Comparison of ENCODE assay signal across 18 mouse cellular contexts in the genomic region with DNA sequence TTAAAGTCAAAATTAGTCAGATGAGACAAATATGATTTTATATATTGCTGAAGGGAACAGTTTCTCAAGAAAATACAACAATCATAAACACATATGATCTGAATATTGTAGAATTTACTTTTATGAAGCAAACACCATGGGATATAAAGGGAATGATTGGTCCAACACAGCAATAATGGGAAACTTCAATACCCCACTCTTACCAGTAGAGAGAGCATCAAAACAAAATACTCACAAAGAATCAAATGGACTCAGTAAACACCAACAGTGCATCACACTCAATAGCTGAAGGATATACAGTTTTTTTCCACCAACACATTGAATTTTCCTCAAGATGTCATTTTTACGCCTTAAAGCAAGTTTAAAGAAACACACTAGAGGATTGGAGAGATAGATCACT.
"Had no signal": no experiment of that assay in that cellular context is flagged by ENCODE, and none has a peak within 500 bp of the region (broad histone marks: within the 10 kb centered on the region; RNA-seq: fewer than 3 reads in every experiment).

No protein-coding gene starts in this region.

- H3K4me1 ChIP-seq: midbrain, embryonic 10.5 days; midbrain, embryonic 12.5 days; neural tube, embryonic 12.5 days had no signal

- H3K4me2 ChIP-seq: lung, embryonic 14.5 days; midbrain, embryonic 12.5 days; neural tube, embryonic 12.5 days had no signal

- ATAC-seq: midbrain, embryonic 16.5 days had no signal

- H3K4me3 ChIP-seq: midbrain, embryonic 10.5 days; midbrain, embryonic 12.5 days; myocyte; neural tube, embryonic 12.5 days had no signal

- DNase-seq: lung, adult 18-20 months; lung, embryonic 14.5 days; lung, postnatal 10 days; lung, postnatal 4 days; midbrain, embryonic 14.5 days; retina, postnatal 1 day; right cerebral cortex, adult 18-20 months; right cerebral cortex, postnatal 25 days; right cerebral cortex, postnatal 4 days; spleen, adult 18-20 months; thymus, adult 2 months; thymus, postnatal 25 days; thymus, postnatal 4 days had no signal

- H3K36me3 ChIP-seq: midbrain, embryonic 10.5 days; midbrain, embryonic 12.5 days; neural tube, embryonic 12.5 days had no signal

- H3K9me3 ChIP-seq: midbrain, embryonic 10.5 days; midbrain, embryonic 12.5 days; neural tube, embryonic 12.5 days had no signal

- H3K9ac ChIP-seq: lung, embryonic 14.5 days; midbrain, embryonic 12.5 days; neural tube, embryonic 12.5 days had no signal

- H3K27me3 ChIP-seq: midbrain, embryonic 12.5 days; neural tube, embryonic 12.5 days had no signal

- H3K27ac ChIP-seq: midbrain, embryonic 10.5 days; midbrain, embryonic 12.5 days; neural tube, embryonic 12.5 days had no signal
